Mouse (Mus musculus): Measurements from ENCODE around the gene Cbx5. TPM values are rescaled to one million over a fixed set of nuclear protein-coding genes. Genes with fewer than 3 reads are reported as not detected.
A peak's percentile ranks its signal among the peaks of the same experiment; 100 is the strongest.

The Cbx5 gene
- polyA plus RNA-seq, 1 experiment from 2014 or later = 91.8 TPM

DNA sequence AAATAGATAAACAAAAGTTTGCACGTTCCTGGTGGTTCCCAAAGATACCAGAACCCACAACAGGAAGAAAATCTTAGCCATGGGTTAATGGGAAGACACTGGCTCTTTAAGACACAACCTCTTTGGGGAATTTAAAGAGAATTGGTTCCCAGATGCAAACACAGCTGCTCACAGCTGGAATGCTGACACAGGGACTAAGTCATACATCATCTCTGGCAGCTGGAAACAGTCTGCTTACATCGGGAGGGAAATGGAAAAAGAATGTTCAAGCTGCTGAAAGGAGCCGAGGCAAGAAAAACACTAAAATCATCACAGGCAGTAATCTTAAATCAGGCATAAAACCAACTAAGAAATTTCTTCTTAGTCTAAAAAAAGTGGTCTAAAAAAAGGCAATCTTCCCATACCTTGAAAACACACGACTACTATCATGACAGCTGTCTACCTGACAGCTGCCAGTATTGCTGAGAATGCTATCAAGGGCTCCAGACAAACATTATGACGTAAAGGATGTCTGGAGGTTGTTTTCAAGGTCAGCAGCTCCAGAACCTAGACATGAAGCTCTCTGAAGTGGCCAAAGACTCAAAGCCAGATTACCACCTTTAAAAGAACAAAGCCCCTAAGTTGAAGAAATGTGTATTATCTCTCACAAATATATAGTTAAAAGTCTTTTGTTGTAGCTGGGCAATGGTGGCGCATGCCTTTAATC is 37.4 kb downstream of the Cbx5 start:
- H3K4me2 ChIP-seq (ENCODE audit: low read depth, low read length) = peak overlapping the region; percentile 9; the same call in 1 of the 2 replicates
- no peaks in the 10 kb centered on the region for H3K9me3 ChIP-seq (replicated peaks; ENCODE audit: control insufficient read depth, low read length)
- 31% methylated on average over 6 of the region's 6 CpGs for WGBS
- no peak overlapping the region for H3K9ac ChIP-seq (ENCODE audit: low read length)
- H3K4me3 ChIP-seq (replicated peaks; ENCODE audit: low read length) = no peak overlapping the region
- peak overlapping the region; percentile 68 for H3K27ac ChIP-seq (ENCODE audit: low read length)
- no peaks in the 10 kb centered on the region for H3K27me3 ChIP-seq (ENCODE audit: control insufficient read depth, insufficient read depth, low read length)
- peak; percentile 81 for ATAC-seq (ENCODE audit: insufficient read depth, low FRiP score)
- peaks cover 3% of the 10 kb centered on the region; the same call in 1 of the 2 replicates for H3K4me1 ChIP-seq (ENCODE audit: control insufficient read depth, insufficient read depth, low read length)
- H3K36me3 ChIP-seq (ENCODE audit: control insufficient read depth, insufficient read depth, low read length) = peaks cover 9% of the 10 kb centered on the region; the same call in 1 of the 2 replicates

DNA sequence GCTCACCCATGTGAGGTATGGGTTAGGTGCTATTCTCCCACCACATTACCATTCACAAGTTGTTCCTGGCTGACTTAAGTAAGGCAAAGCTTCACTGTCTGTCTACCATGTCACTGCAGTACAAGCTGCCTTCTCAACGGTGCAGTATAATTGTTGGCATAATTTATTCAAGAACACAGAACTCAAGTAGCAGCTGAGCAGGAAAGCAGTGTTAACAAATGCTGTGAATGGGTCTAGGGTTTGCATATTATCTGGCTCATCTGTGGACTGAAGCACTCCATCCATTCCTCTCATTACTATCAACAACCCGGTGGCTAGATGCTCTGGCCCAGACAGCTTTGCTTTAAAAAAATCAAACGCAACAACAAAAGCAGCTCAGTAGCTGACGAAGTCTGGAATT is 41.8 kb downstream of the Cbx5 start:
- ATAC-seq (ENCODE audit: insufficient read depth, low FRiP score) = no peak
- no peaks in the 10 kb centered on the region for H3K9me3 ChIP-seq (replicated peaks; ENCODE audit: control insufficient read depth, low read length)
- H3K36me3 ChIP-seq (ENCODE audit: control insufficient read depth, insufficient read depth, low read length) = peaks cover 7% of the 10 kb centered on the region; the same call in 1 of the 2 replicates
- no peak overlapping the region for H3K4me3 ChIP-seq (replicated peaks; ENCODE audit: low read length)
- H3K4me2 ChIP-seq (ENCODE audit: low read depth, low read length) = no peak overlapping the region
- H3K27ac ChIP-seq (ENCODE audit: low read length) = no peak overlapping the region
- H3K27me3 ChIP-seq (ENCODE audit: control insufficient read depth, insufficient read depth, low read length) = no peaks in the 10 kb centered on the region
- WGBS = 82% methylated on average over 4 of the region's 4 CpGs
- no peak overlapping the region for H3K9ac ChIP-seq (ENCODE audit: low read length)
- H3K4me1 ChIP-seq (ENCODE audit: control insufficient read depth, insufficient read depth, low read length) = peaks cover 3% of the 10 kb centered on the region; the same call in 1 of the 2 replicates

DNA sequence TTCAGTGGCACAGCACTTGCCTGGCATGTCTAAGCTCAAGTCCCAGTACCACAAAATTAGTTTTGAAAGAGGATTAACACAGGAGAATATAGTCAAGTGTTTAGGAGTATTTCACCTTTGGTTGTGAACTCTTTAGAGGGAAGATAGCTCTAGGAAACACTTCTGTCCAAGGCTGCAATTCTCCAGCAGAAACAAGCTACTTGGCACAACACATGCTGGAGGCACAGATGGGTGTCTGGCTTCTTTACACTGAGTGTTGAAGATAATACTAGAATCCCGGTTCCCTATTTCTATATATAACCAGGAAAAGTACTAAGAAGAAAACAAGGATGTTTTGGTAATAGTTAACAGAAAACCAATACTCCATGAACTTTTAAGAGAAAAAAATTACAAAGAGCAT is 42.8 kb downstream of the Cbx5 start:
- no peak for ATAC-seq (ENCODE audit: insufficient read depth, low FRiP score)
- Histone ChIP-seq H3K4me1 (ENCODE audit: control insufficient read depth, insufficient read depth, low read length) (no peaks in the 10 kb centered on the region), H3K36me3 (ENCODE audit: control insufficient read depth, insufficient read depth, low read length) (peaks cover 7% of the 10 kb centered on the region; the same call in 1 of the 2 replicates), H3K9me3 (replicated peaks; ENCODE audit: control insufficient read depth, low read length) (no peaks in the 10 kb centered on the region), H3K27me3 (ENCODE audit: control insufficient read depth, insufficient read depth, low read length) (no peaks in the 10 kb centered on the region), H3K27ac (ENCODE audit: low read length) (no peak overlapping the region), H3K9ac (ENCODE audit: low read length) (no peak overlapping the region), H3K4me2 (ENCODE audit: low read depth, low read length) (no peak overlapping the region), H3K4me3 (replicated peaks; ENCODE audit: low read length) (no peak overlapping the region)
- WGBS = 76% methylated on average over 1 of the region's 1 CpGs

DNA sequence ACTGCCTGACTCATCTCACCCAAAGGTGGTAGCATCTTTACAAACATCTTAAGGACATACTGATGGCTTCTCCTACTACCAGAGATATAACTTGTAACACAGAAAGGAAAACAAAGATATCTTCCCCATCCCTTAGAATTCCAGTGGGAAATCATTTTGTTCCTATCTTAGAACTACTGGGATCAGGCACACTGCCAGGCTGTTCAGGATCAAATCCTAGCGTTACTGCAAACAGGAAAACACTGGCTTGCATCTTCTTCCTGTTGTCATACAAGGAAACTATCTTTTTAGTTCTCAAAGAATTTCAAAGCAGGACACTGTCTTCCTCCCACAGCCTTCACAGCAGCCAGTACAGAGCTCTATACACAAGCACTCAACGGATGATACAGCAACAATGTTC is 46.0 kb downstream of the Cbx5 start:
- Histone ChIP-seq H3K9me3 (replicated peaks; ENCODE audit: control insufficient read depth, low read length) (no peaks in the 10 kb centered on the region), H3K27ac (ENCODE audit: low read length) (no peak overlapping the region)
- ATAC-seq (ENCODE audit: insufficient read depth, low FRiP score) = no peak

DNA sequence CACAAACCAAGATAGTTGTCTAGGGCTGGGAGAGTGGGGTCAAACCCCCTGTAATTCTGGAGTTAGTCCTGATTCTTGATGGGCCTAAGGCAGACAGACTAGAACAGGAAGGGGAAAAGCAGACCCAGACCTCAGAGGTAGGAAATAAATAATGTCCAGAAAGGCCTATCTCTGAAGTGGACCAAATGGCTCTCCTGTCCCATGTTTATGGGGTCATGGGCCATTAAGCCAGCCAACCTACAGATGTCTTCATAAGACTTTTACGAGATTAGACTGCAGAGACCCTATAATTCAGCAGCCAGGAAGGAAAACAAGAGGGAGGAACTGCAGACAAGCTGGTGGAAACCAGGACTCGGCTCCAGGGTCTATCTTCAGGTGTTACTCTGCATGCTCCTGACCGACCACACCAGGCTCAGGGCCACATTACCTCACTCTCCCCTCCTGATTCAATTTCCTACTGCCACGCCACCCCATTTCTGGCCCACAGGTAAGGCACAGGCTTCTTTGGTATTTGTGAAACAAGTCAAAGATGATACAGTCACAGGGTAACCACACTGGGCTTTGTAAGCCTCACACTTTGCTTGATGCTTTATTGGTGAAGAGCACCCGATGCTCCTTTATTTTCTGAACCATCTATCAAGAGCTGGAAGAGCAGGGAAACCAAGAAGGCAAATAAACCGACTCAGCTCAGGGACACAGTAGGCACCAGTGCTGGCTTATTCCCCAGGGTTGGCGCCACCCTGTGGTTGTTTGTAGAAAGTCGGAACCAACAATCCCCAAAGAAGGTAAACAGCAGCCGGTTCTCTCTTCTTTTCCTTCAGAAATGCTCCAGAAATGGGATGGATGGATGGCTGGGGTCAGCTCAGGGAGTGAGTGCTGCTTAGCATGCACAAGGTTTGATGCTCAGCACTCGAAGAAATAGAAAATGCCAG is 48.8 kb downstream of the Cbx5 start:
- Histone ChIP-seq H3K4me2 (ENCODE audit: low read depth, low read length) (no peak overlapping the region), H3K9ac (ENCODE audit: low read length) (no peak overlapping the region), H3K27ac (ENCODE audit: low read length) (no peak overlapping the region), H3K27me3 (ENCODE audit: control insufficient read depth, insufficient read depth, low read length) (no peaks in the 10 kb centered on the region), H3K9me3 (replicated peaks; ENCODE audit: control insufficient read depth, low read length) (no peaks in the 10 kb centered on the region), H3K4me3 (replicated peaks; ENCODE audit: low read length) (no peak overlapping the region), H3K36me3 (ENCODE audit: control insufficient read depth, insufficient read depth, low read length) (no peaks in the 10 kb centered on the region), H3K4me1 (ENCODE audit: control insufficient read depth, insufficient read depth, low read length) (no peaks in the 10 kb centered on the region)
- WGBS = 60% methylated on average over 10 of the region's 10 CpGs
- ATAC-seq (ENCODE audit: insufficient read depth, low FRiP score) = no peak

More for the DNA sequence above, 46.0 kb downstream of the Cbx5 start:
- no peaks in the 10 kb centered on the region for H3K36me3 ChIP-seq (ENCODE audit: control insufficient read depth, insufficient read depth, low read length)
- no peak overlapping the region for H3K9ac ChIP-seq (ENCODE audit: low read length)
- WGBS = 72% methylated on average over 2 of the region's 2 CpGs
- no peak overlapping the region for H3K4me2 ChIP-seq (ENCODE audit: low read depth, low read length)
- no peaks in the 10 kb centered on the region for H3K27me3 ChIP-seq (ENCODE audit: control insufficient read depth, insufficient read depth, low read length)
- no peaks in the 10 kb centered on the region for H3K4me1 ChIP-seq (ENCODE audit: control insufficient read depth, insufficient read depth, low read length)
- H3K4me3 ChIP-seq (replicated peaks; ENCODE audit: low read length) = no peak overlapping the region

DNA sequence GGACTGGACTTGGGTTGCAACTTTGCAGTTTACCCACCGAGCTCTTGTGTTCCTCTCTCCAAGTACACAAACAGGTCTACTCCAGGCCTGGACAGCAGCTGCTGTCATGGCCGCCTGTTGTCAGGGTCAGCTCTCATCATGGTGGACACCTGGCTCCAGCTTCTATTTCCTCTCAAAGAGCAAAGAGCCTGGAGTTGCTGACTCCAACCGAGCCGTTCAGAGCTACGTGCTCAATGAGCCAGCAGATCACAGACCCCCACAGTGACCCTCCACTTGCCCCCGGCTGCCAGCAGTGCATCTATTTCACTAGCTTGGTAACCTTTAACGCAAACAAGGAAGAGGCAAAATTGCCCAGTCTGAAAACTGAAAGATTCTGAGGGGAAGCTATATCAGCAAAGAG is 49.5 kb downstream of the Cbx5 start:
- Histone ChIP-seq H3K36me3 (ENCODE audit: control insufficient read depth, insufficient read depth, low read length) (no peaks in the 10 kb centered on the region), H3K4me1 (ENCODE audit: control insufficient read depth, insufficient read depth, low read length) (no peaks in the 10 kb centered on the region), H3K9me3 (replicated peaks; ENCODE audit: control insufficient read depth, low read length) (no peaks in the 10 kb centered on the region), H3K4me2 (ENCODE audit: low read depth, low read length) (no peak overlapping the region), H3K4me3 (replicated peaks; ENCODE audit: low read length) (no peak overlapping the region), H3K27me3 (ENCODE audit: control insufficient read depth, insufficient read depth, low read length) (no peaks in the 10 kb centered on the region), H3K27ac (ENCODE audit: low read length) (no peak overlapping the region), H3K9ac (ENCODE audit: low read length) (no peak overlapping the region)
- 79% methylated on average over 7 of the region's 7 CpGs for WGBS
- no peak for ATAC-seq (ENCODE audit: insufficient read depth, low FRiP score)

DNA sequence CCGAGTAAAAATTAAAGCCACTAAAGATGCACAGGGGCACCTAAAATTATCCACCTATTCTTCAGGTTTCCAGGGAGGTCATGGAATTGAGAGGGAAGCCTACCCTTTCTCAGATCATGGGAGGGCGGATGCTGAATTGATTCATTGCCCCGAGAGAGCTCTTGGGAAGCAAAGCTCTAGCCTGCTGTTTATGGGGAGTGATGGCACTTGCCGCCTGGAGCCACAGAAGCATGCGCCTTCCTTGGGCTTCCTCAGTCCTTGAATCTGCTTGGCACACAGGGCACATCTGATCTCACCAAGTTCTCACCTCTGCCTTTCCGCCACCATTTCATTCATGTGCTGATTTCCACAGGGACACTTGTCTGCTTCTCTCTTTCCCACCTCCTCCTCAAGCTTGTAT is 51.8 kb downstream of the Cbx5 start:
- H3K4me2 ChIP-seq (ENCODE audit: low read depth, low read length) = no peak overlapping the region
- WGBS = 75% methylated on average over 6 of the region's 6 CpGs
- ATAC-seq (ENCODE audit: insufficient read depth, low FRiP score) = no peak
- no peak overlapping the region for H3K9ac ChIP-seq (ENCODE audit: low read length)
- H3K4me1 ChIP-seq (ENCODE audit: control insufficient read depth, insufficient read depth, low read length) = 0 out of 2 replicates have a peak, but pooled peaks cover 5% of the 10 kb centered on the region
- H3K27me3 ChIP-seq (ENCODE audit: control insufficient read depth, insufficient read depth, low read length) = no peaks in the 10 kb centered on the region
- H3K36me3 ChIP-seq (ENCODE audit: control insufficient read depth, insufficient read depth, low read length) = no peaks in the 10 kb centered on the region
- no peak overlapping the region for H3K27ac ChIP-seq (ENCODE audit: low read length)
- H3K4me3 ChIP-seq (replicated peaks; ENCODE audit: low read length) = no peak overlapping the region
- no peaks in the 10 kb centered on the region for H3K9me3 ChIP-seq (replicated peaks; ENCODE audit: control insufficient read depth, low read length)

DNA sequence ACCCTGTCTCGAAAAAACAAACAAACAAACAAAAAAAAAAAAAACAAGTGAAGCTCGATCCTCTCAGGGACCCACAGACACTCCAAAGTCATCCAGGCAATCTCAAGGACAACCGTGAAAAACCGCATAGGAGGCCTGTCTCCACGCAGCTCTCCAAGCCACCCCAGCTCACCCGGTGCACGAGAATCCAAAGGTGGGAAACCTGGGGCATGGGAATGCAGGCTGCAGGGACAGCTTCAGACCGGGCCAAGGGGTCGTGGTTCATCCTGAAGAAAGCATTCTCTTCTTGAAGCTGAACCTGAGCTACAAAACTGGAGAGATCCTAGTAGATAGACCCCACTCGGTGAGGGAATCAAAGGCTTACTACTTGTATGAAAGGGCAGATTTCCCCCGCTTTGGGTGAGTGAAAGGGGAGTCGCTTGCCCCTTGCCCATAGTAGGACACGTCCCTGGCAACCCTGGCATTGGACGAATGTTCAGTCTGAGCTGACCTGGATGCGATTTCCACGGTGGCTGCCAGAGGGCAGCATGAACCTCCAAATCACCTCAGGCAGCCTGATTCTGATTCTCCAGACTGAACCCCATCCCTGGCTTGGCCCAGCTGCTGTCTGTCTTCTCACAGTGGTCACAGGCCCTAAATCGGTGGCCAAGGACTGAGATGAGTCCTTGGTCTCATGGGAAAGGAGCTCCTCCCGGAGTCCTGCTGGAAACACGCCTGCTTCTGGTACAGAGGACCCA is 54.0 kb downstream of the Cbx5 start:
- WGBS = 47% methylated on average over 19 of the region's 19 CpGs
- Histone ChIP-seq H3K4me3 (replicated peaks; ENCODE audit: low read length) (no peak overlapping the region), H3K4me2 (ENCODE audit: low read depth, low read length) (no peak overlapping the region), H3K9me3 (replicated peaks; ENCODE audit: control insufficient read depth, low read length) (no peaks in the 10 kb centered on the region), H3K4me1 (ENCODE audit: control insufficient read depth, insufficient read depth, low read length) (peaks cover 5% of the 10 kb centered on the region; the same call in 1 of the 2 replicates), H3K36me3 (ENCODE audit: control insufficient read depth, insufficient read depth, low read length) (no peaks in the 10 kb centered on the region), H3K9ac (ENCODE audit: low read length) (no peak overlapping the region), H3K27ac (ENCODE audit: low read length) (no peak overlapping the region), H3K27me3 (ENCODE audit: control insufficient read depth, insufficient read depth, low read length) (peaks cover 2% of the 10 kb centered on the region; the same call in 1 of the 2 replicates)
- ATAC-seq (ENCODE audit: insufficient read depth, low FRiP score) = no peak
